Mouse (Mus musculus) liver, embryonic 13.5 days (tissue): Measurements from ENCODE around the gene 1600002K03Rik. TPM values are rescaled to one million over a fixed set of nuclear protein-coding genes. Genes with fewer than 3 reads are reported as not detected.

Source experiments
- ATAC-seq: fragments of 200-750 bp; cut with Nextera tagmentation; 2 replicates; pipeline ENCODE4 v1.8.0; 2017; ENCODE audit warnings: low read depth, mild to moderate bottlenecking, moderate number of reproducible peaks, moderate library complexity
- DNase-seq: peaks from one replicate; pipeline ENCODE4 v3.0.0; 2022
- H3K27ac ChIP-seq: fragments of 300-500 bp; sonication (generic); 2 replicates; pipeline ENCODE4 v1.5.1; 2015; ENCODE audit warnings: moderate library complexity, mild to moderate bottlenecking, inconsistent platforms
- H3K27me3 ChIP-seq: fragments of 300-500 bp; sonication (generic); 2 replicates; pipeline ENCODE4 v1.6.1; 2015; ENCODE audit warnings: mild to moderate bottlenecking, inconsistent platforms
- H3K36me3 ChIP-seq: fragments of 300-500 bp; sonication (generic); 2 replicates; pipeline ENCODE4 v1.6.1; 2015; ENCODE audit warnings: mild to moderate bottlenecking, inconsistent platforms
- H3K4me1 ChIP-seq: fragments of 300-500 bp; sonication (generic); replicated peaks from 2 replicates; pipeline ENCODE4 v1.6.1; 2015; ENCODE audit warnings: inconsistent platforms
- H3K4me2 ChIP-seq: fragments of 300-500 bp; sonication (generic); 2 replicates; pipeline ENCODE4 v1.6.1; 2015; ENCODE audit warnings: inconsistent platforms, mild to moderate bottlenecking, moderate library complexity
- H3K4me3 ChIP-seq: fragments of 300-500 bp; sonication (generic); replicated peaks from 2 replicates; pipeline ENCODE4 v1.5.1; 2015; ENCODE audit warnings: mild to moderate bottlenecking, inconsistent platforms
- H3K9ac ChIP-seq: fragments of 300-500 bp; sonication (generic); 2 replicates; pipeline ENCODE4 v1.6.1; 2015; ENCODE audit warnings: mild to moderate bottlenecking, inconsistent platforms
- H3K9me3 ChIP-seq: fragments of 300-500 bp; sonication (generic); replicated peaks from 2 replicates; pipeline ENCODE4 v1.6.1; 2016; ENCODE audit warnings: inconsistent platforms
- WGBS: fragments of 180-500 bp; shearing (Covaris S2); methylation state at CpG from one replicate; pipeline ENCODE4 v1.1.7; 2015; ENCODE audit not compliant: insufficient replicate concordance; 5-methylcytosine and 5-hydroxymethylcytosine counted together
- polyA plus RNA-seq: library from polyadenylated mRNA; unstranded; fragments of >200 nt; fragmentation: Nextera tagmentation; extraction: Ambion mirVana; gene quantifications from 2 replicates; pipeline ENCODE4 v1.2.1, GENCODE M21; 2015

Gene 1600002K03Rik
- polyA plus RNA-seq, 1 experiment from 2014 or later, result 14.8 TPM

GRCm38 (mm10) chr10:80170052-80170451 lies 2.7 kb upstream of the 1600002K03Rik start:
- Histone ChIP-seq H3K4me1 (peaks cover 74% of the 10 kb centered on the region), H3K27ac (no peak overlapping the region), H3K4me3 (no peak overlapping the region), H3K9me3 (0 out of 2 replicates have a peak, but pooled peaks cover 3% of the 10 kb centered on the region), H3K36me3 (peaks cover 29% of the 10 kb centered on the region), H3K4me2 (no peak overlapping the region), H3K9ac (no peak overlapping the region), H3K27me3 (no peaks in the 10 kb centered on the region)
- WGBS, result 92% methylated on average over 16 of the region's 16 CpGs
- ATAC-seq, result no peak
- no peak for DNase-seq

GRCm38 (mm10) chr10:80170601-80171021 lies 2.1 kb upstream of the 1600002K03Rik start:
- Histone ChIP-seq H3K36me3 (peaks cover 29% of the 10 kb centered on the region), H3K4me3 (no peak overlapping the region), H3K27me3 (no peaks in the 10 kb centered on the region), H3K27ac (no peak overlapping the region), H3K9ac (no peak overlapping the region), H3K9me3 (0 out of 2 replicates have a peak, but pooled peaks cover 3% of the 10 kb centered on the region), H3K4me1 (peaks cover 71% of the 10 kb centered on the region), H3K4me2 (no peak overlapping the region)
- DNase-seq (no peak), ATAC-seq (no peak)
- 93% methylated on average over 19 of the region's 19 CpGs for WGBS

GRCm38 (mm10) chr10:80171252-80171651 lies 1.5 kb upstream of the 1600002K03Rik start:
- 92% methylated on average over 15 of the region's 15 CpGs for WGBS
- H3K27me3 ChIP-seq, result no peaks in the 10 kb centered on the region
- H3K9me3 ChIP-seq, result 0 out of 2 replicates have a peak, but pooled peaks cover 3% of the 10 kb centered on the region
- H3K4me1 ChIP-seq, result peaks cover 65% of the 10 kb centered on the region
- DNase-seq (no peak), ATAC-seq (no peak)
- H3K4me2 ChIP-seq, result no peak overlapping the region
- H3K9ac ChIP-seq, result no peak overlapping the region
- H3K27ac ChIP-seq, result no peak overlapping the region
- peaks cover 29% of the 10 kb centered on the region for H3K36me3 ChIP-seq
- no peak overlapping the region for H3K4me3 ChIP-seq

GRCm38 (mm10) chr10:80171760-80172526 lies 801 bp upstream of the 1600002K03Rik start:
- 89% methylated on average over 45 of the region's 45 CpGs for WGBS
- peaks cover 29% of the 10 kb centered on the region for H3K36me3 ChIP-seq
- peak overlapping the region; percentile 78 for H3K4me2 ChIP-seq
- H3K4me3 ChIP-seq, result peak overlapping the region; percentile 80
- H3K9ac ChIP-seq, result peak overlapping the region; percentile 76
- peaks cover 59% of the 10 kb centered on the region for H3K4me1 ChIP-seq
- peak overlapping the region; percentile 89 for H3K27ac ChIP-seq
- H3K9me3 ChIP-seq, result 0 out of 2 replicates have a peak, but pooled peaks cover 3% of the 10 kb centered on the region
- H3K27me3 ChIP-seq, result 0 out of 2 replicates have a peak, but pooled peaks cover 2% of the 10 kb centered on the region
- ATAC-seq (no peak), DNase-seq (no peak)

GRCm38 (mm10) chr10:80173358-80173757 lies 614 bp downstream of the 1600002K03Rik start:
- Histone ChIP-seq H3K36me3 (peaks cover 29% of the 10 kb centered on the region), H3K4me3 (peak overlapping the region; percentile 80), H3K9me3 (0 out of 2 replicates have a peak, but pooled peaks cover 3% of the 10 kb centered on the region), H3K27me3 (peaks cover 15% of the 10 kb centered on the region), H3K4me2 (peak overlapping the region; percentile 78), H3K27ac (peak overlapping the region; percentile 80), H3K9ac (peak overlapping the region; percentile 76), H3K4me1 (peaks cover 55% of the 10 kb centered on the region)
- WGBS, result 3% methylated on average over 11 of the region's 11 CpGs
- ATAC-seq, result no peak
- no peak for DNase-seq

- DNase-seq (no peak), ATAC-seq (no peak)
- H3K4me1 ChIP-seq, result peaks cover 48% of the 10 kb centered on the region
- peak overlapping the region; percentile 80 for H3K27ac ChIP-seq
- H3K9ac ChIP-seq, result peak overlapping the region; percentile 76; the same call in 1 of the 2 replicates
- H3K4me3 ChIP-seq, result no peak overlapping the region
- H3K36me3 ChIP-seq, result peaks cover 29% of the 10 kb centered on the region
- WGBS, result 75% methylated on average over 10 of the region's 10 CpGs
- peaks cover 22% of the 10 kb centered on the region for H3K27me3 ChIP-seq
- 0 out of 2 replicates have a peak, but pooled peaks cover 3% of the 10 kb centered on the region for H3K9me3 ChIP-seq
- H3K4me2 ChIP-seq, result peak overlapping the region; percentile 78; the same call in 1 of the 2 replicates
Observed at GRCm38 (mm10) chr10:80173955-80174640, 1.4 kb downstream of the 1600002K03Rik start.

GRCm38 (mm10) chr10:80174705-80175104 lies 2.0 kb downstream of the 1600002K03Rik start:
- 31% methylated on average over 2 of the region's 2 CpGs for WGBS
- ATAC-seq, result peak; percentile 32; the same call in 1 of the 2 replicates

GRCm38 (mm10) chr10:80175536-80176269 lies 3.0 kb downstream of the 1600002K03Rik start:
- 25% methylated on average over 4 of the region's 4 CpGs for WGBS
- no peak overlapping the region for H3K4me3 ChIP-seq
- H3K4me1 ChIP-seq, result peaks cover 49% of the 10 kb centered on the region
- H3K36me3 ChIP-seq, result peaks cover 17% of the 10 kb centered on the region
- 0 out of 2 replicates have a peak, but pooled peaks cover 1% of the 10 kb centered on the region for H3K9me3 ChIP-seq
- H3K9ac ChIP-seq, result no peak overlapping the region
- H3K27ac ChIP-seq, result no peak overlapping the region
- no peak for DNase-seq
- H3K27me3 ChIP-seq, result peaks cover 38% of the 10 kb centered on the region
- no peak for ATAC-seq
- H3K4me2 ChIP-seq, result no peak overlapping the region

More at GRCm38 (mm10) chr10:80174705-80175104, 2.0 kb downstream of the 1600002K03Rik start:
- peaks cover 27% of the 10 kb centered on the region for H3K36me3 ChIP-seq
- H3K4me1 ChIP-seq, result peaks cover 48% of the 10 kb centered on the region
- 0 out of 2 replicates have a peak overlapping the region, but pooled peaks have one; percentile 18 for H3K9ac ChIP-seq
- DNase-seq, result peak; percentile 69
- H3K4me2 ChIP-seq, result no peak overlapping the region
- 0 out of 2 replicates have a peak, but pooled peaks cover 3% of the 10 kb centered on the region for H3K9me3 ChIP-seq
- no peak overlapping the region for H3K4me3 ChIP-seq
- 0 out of 2 replicates have a peak overlapping the region, but pooled peaks have one; percentile 35 for H3K27ac ChIP-seq
- H3K27me3 ChIP-seq, result peaks cover 28% of the 10 kb centered on the region

GRCm38 (mm10) chr10:80176270-80176834 lies 3.6 kb downstream of the 1600002K03Rik start:
- Histone ChIP-seq H3K4me2 (no peak overlapping the region), H3K9ac (no peak overlapping the region), H3K27ac (no peak overlapping the region), H3K9me3 (no peaks in the 10 kb centered on the region), H3K27me3 (peaks cover 45% of the 10 kb centered on the region), H3K4me3 (no peak overlapping the region), H3K4me1 (peaks cover 47% of the 10 kb centered on the region), H3K36me3 (peaks cover 10% of the 10 kb centered on the region)
- no peak for ATAC-seq
- DNase-seq, result no peak
- WGBS, result 70% methylated on average over 5 of the region's 5 CpGs

- H3K27ac ChIP-seq, result no peak overlapping the region
- no peak overlapping the region for H3K4me3 ChIP-seq
- no peak for ATAC-seq
- H3K36me3 ChIP-seq, result no peaks in the 10 kb centered on the region
- WGBS, result 64% methylated on average over 7 of the region's 7 CpGs
- no peaks in the 10 kb centered on the region for H3K9me3 ChIP-seq
- H3K4me1 ChIP-seq, result peaks cover 34% of the 10 kb centered on the region
- H3K9ac ChIP-seq, result no peak overlapping the region
- DNase-seq, result no peak
- H3K27me3 ChIP-seq, result peaks cover 58% of the 10 kb centered on the region
- H3K4me2 ChIP-seq, result no peak overlapping the region
Observed at GRCm38 (mm10) chr10:80177441-80178279, 4.9 kb downstream of the 1600002K03Rik start.
